Mouse (Mus musculus) stomach, postnatal 0 days (tissue): ENCODE data around the gene Gorasp2.

Source experiments
- CTCF ChIP-seq: IDR thresholded peaks from 2 replicates; pipeline ENCODE4 v1.5.1; 2016; ENCODE audit warnings: antibody characterized with exemption, low read depth, mild to moderate bottlenecking, moderate library complexity
- EP300 ChIP-seq: optimal IDR thresholded peaks from 2 replicates; pipeline ENCODE3; 2016; ENCODE audit warnings: antibody characterized with exemption

- TF ChIP-seq CTCF (no peak), EP300 (no peak)
Observed at GRCm38 (mm10) chr2:70751655-70752054, 90.3 kb downstream of the Gorasp2 start.
